Mouse (Mus musculus) myocyte (in vitro differentiated cells): ENCODE measurements at regions not wholly inside any gene's neighbourhood (a gene's known extent, or its start where the extent isn't known, plus 50 kb on each side); places are given as distances from the start of the nearest gene placed in this dataset.

Source experiments
- CEBPB ChIP-seq: IDR thresholded peaks from 2 replicates; pipeline ENCODE4 v1.6.1; 2011; ENCODE audit warnings: mild to moderate bottlenecking, moderate library complexity; ENCODE audit not compliant: poor library complexity, insufficient read depth, severe bottlenecking
- E2F4 ChIP-seq: IDR thresholded peaks from one replicate; pipeline ENCODE4 v1.6.1; 2011; ENCODE audit warnings: mild to moderate bottlenecking, control low read depth, moderate library complexity; ENCODE audit not compliant: insufficient read depth
- MAX ChIP-seq: IDR thresholded peaks from one replicate; pipeline ENCODE4 v1.6.1; 2011; ENCODE audit warnings: low read depth, mild to moderate bottlenecking, control low read depth
- MYOD1 ChIP-seq, 3 experiments: IDR thresholded peaks; one replicate each; pipeline ENCODE4 v1.6.1; 2011; ENCODE audit warnings: control low read depth in 2 of 3, low read depth in 2 of 3, mild to moderate bottlenecking in 2 of 3, moderate library complexity in 1 of 3; ENCODE audit not compliant: insufficient read length in 2 of 3, control insufficient read depth in 1 of 3
- POLR2A ChIP-seq: IDR thresholded peaks from one replicate; pipeline ENCODE4 v1.6.1; 2011; ENCODE audit warnings: low read depth, mild to moderate bottlenecking, control low read depth, moderate library complexity; ENCODE audit not compliant: insufficient read length
- POLR2AphosphoS2 ChIP-seq: IDR thresholded peaks from one replicate; pipeline ENCODE4 v1.6.1; 2011; ENCODE audit warnings: low read depth, control low read depth; ENCODE audit not compliant: insufficient read length
- REST ChIP-seq: IDR thresholded peaks from one replicate; pipeline ENCODE4 v1.6.1; 2011; ENCODE audit warnings: mild to moderate bottlenecking, control low read depth, moderate library complexity; ENCODE audit not compliant: insufficient read depth, insufficient read length
- SRF ChIP-seq: IDR thresholded peaks from one replicate; pipeline ENCODE4 v1.6.1; 2011; ENCODE audit warnings: low read depth; ENCODE audit not compliant: control insufficient read depth, insufficient read length

DNA sequence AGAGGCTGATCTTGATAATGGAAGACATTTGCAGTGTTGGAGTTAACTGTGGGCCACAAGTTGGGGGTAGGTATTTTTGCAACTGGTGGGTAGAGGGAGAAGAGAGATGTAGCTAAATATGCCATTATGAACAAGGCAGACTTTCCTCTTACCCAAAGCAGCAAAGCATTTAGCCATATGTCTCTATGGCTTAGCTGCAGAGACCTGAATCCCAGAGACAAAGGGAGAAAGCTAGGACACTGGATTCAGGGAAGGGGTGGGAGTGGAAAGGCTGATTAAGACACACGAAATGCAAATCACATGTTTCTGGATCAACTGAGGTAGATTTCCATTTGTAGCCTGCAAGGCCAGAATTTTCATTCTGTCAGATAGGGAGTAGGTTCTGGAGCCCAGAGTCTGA is 129.8 kb downstream of the En1 start:
- no peak for TF ChIP-seq MYOD1 (IDR thresholded peaks at IDR 0.05; ENCODE audit: control insufficient read depth in 1 of 3, insufficient read length in 2 of 3, low read depth in 2 of 3)
- TF ChIP-seq POLR2AphosphoS2 = no peak
- TF ChIP-seq SRF = no peak
- no peak for TF ChIP-seq MAX
- TF ChIP-seq POLR2A = no peak
- TF ChIP-seq E2F4 = no peak
- no peak for TF ChIP-seq CEBPB
- no peak for TF ChIP-seq REST
